Mouse (Mus musculus) midbrain, embryonic 10.5 days (tissue): ENCODE measurements at regions not wholly inside any gene's neighbourhood (a gene's known extent, or its start where the extent isn't known, plus 50 kb on each side); places are given as distances from the start of the nearest gene placed in this dataset.

Experiments used
- DNase-seq: peaks from one replicate; pipeline ENCODE4 v3.0.0-alpha.2; 2017; ENCODE audit warnings: low spot score
- H3K27ac ChIP-seq: fragments of 300-500 bp; sonication (generic); replicated peaks from 2 replicates; pipeline ENCODE4 v1.5.1; 2016; ENCODE audit warnings: mild to moderate bottlenecking
- H3K27me3 ChIP-seq: fragments of 300-500 bp; sonication (generic); 2 replicates; pipeline ENCODE4 v1.6.1; 2016; ENCODE audit warnings: low read depth, mild to moderate bottlenecking; ENCODE audit not compliant: poor library complexity, severe bottlenecking
- H3K36me3 ChIP-seq: fragments of 300-500 bp; sonication (generic); 2 replicates; pipeline ENCODE4 v1.6.1; 2016; ENCODE audit warnings: mild to moderate bottlenecking, moderate library complexity
- H3K4me1 ChIP-seq: fragments of 300-500 bp; sonication (generic); 2 replicates; pipeline ENCODE4 v1.6.1; 2016
- H3K4me3 ChIP-seq: fragments of 300-500 bp; sonication (generic); 2 replicates; pipeline ENCODE4 v1.5.1; 2016; ENCODE audit warnings: mild to moderate bottlenecking, moderate library complexity
- H3K9me3 ChIP-seq: fragments of 300-500 bp; sonication (generic); replicated peaks from 2 replicates; pipeline ENCODE4 v1.6.1; 2016; ENCODE audit warnings: mild to moderate bottlenecking
- WGBS: fragments of 180-500 bp; shearing (Covaris S2); methylation state at CpG from one replicate; pipeline ENCODE4 v1.1.7; 2016; 5-methylcytosine and 5-hydroxymethylcytosine counted together

- Histone ChIP-seq H3K4me1 (peaks cover 13% of the 10 kb centered on the region), H3K27ac (no peak overlapping the region), H3K27me3 (peaks cover 52% of the 10 kb centered on the region), H3K4me3 (no peak overlapping the region), H3K36me3 (no peaks in the 10 kb centered on the region), H3K9me3 (no peaks in the 10 kb centered on the region)
- DNase-seq = no peak
- 71% methylated on average over 3 of the region's 3 CpGs for WGBS
Observed at GRCm38 (mm10) chr1:63944786-63945185, 175.7 kb upstream of the 4933402D24Rik start.

DNA sequence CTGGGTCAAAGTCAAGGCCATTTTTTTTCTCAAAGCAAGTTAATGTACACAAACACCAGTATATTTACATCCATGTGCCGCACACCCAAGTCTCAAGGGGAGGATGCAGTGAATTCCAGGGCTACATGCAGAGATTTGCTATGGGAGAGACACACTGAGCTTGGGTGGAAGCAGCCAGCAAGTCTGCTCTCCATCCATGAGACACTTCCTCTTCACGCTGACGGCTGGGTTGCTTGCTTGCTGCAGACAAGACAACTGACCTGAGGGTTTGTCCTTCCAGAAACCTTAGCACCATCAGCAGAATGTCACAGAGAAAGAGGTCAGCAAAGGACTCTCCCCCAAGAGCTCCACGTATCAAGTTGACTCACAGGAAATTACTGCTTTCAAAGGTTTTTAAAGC, 169.3 kb upstream of the 4933402D24Rik start:
- H3K27ac ChIP-seq = no peak overlapping the region
- 77% methylated on average over 4 of the region's 4 CpGs for WGBS
- H3K36me3 ChIP-seq = no peaks in the 10 kb centered on the region
- H3K4me3 ChIP-seq = no peak overlapping the region
- no peaks in the 10 kb centered on the region for H3K9me3 ChIP-seq
- H3K4me1 ChIP-seq = peaks cover 13% of the 10 kb centered on the region
- peaks cover 85% of the 10 kb centered on the region for H3K27me3 ChIP-seq
- DNase-seq = no peak

GRCm38 (mm10) chr1:63937480-63937879, 168.4 kb upstream of the 4933402D24Rik start:
- WGBS = 60% methylated on average over 3 of the region's 3 CpGs
- peak; percentile 26 for DNase-seq
- peaks cover 85% of the 10 kb centered on the region for H3K27me3 ChIP-seq

DNA sequence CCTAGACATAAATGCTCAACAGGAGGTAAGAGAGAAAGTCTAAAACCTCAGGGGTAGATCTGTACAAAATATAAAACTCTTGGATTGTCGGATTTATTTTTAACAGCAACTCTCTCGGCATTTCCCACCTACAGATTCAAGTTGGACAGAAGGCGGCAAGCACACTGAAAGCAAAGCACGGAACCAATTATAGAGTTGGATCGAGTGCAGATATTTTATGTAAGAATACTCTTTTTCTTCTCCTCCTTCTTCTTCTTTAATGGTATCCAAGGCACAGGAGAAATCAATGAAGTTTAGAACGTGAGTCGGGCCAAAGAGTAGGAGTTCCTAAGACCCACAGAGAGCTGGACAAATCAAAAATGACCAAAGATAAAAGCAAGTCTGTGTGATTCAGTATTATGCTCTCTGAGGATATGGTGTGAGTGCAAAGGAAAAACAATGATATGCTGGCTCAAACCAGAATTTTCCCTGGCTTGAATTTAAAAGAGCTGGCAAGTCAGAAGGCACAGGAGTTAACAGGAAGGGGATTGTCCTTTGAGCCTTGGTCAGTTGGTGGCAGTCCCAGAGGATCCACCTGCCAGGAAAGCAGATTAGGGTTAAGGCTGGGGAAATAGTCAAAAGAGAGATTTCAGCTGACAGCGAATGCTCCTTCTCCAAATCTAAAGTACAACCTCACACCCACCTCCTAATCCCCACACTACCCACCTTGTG, 165.7 kb upstream of the 4933402D24Rik start:
- no peaks in the 10 kb centered on the region for H3K36me3 ChIP-seq
- H3K9me3 ChIP-seq = no peaks in the 10 kb centered on the region
- no peak overlapping the region for H3K4me3 ChIP-seq
- H3K4me1 ChIP-seq = peaks cover 16% of the 10 kb centered on the region
- 92% methylated on average over 8 of the region's 8 CpGs for WGBS
- H3K27me3 ChIP-seq = peaks cover 80% of the 10 kb centered on the region
- no peak overlapping the region for H3K27ac ChIP-seq
- DNase-seq = no peak

More at GRCm38 (mm10) chr1:63937480-63937879, 168.4 kb upstream of the 4933402D24Rik start:
- Histone ChIP-seq H3K4me3 (no peak overlapping the region), H3K27ac (no peak overlapping the region), H3K9me3 (no peaks in the 10 kb centered on the region), H3K36me3 (no peaks in the 10 kb centered on the region), H3K4me1 (peaks cover 15% of the 10 kb centered on the region)

DNA sequence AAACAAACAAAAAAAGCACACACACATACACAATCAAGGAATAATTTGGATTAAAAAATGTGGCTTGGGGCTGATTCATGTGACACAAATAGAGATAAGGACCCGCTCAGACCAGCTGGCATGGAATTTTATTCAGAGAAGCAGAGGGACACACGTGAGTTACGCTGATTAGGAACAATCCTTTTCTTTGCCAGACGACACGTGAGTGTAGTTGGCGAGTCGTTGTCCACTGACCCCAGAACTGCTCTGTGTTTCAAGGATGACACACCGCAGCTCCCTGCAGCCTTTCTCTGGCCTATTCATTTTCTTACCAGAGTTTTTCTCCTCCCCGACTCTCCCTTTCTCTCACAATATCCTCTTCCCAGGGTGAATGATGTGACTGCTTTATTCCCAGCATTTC, 163.4 kb upstream of the 4933402D24Rik start:
- WGBS = 79% methylated on average over 9 of the region's 9 CpGs
- DNase-seq = no peak
- peaks cover 7% of the 10 kb centered on the region for H3K4me1 ChIP-seq
- H3K36me3 ChIP-seq = no peaks in the 10 kb centered on the region
- peaks cover 64% of the 10 kb centered on the region for H3K27me3 ChIP-seq
- no peak overlapping the region for H3K27ac ChIP-seq
- H3K9me3 ChIP-seq = no peaks in the 10 kb centered on the region
- no peak overlapping the region for H3K4me3 ChIP-seq

DNA sequence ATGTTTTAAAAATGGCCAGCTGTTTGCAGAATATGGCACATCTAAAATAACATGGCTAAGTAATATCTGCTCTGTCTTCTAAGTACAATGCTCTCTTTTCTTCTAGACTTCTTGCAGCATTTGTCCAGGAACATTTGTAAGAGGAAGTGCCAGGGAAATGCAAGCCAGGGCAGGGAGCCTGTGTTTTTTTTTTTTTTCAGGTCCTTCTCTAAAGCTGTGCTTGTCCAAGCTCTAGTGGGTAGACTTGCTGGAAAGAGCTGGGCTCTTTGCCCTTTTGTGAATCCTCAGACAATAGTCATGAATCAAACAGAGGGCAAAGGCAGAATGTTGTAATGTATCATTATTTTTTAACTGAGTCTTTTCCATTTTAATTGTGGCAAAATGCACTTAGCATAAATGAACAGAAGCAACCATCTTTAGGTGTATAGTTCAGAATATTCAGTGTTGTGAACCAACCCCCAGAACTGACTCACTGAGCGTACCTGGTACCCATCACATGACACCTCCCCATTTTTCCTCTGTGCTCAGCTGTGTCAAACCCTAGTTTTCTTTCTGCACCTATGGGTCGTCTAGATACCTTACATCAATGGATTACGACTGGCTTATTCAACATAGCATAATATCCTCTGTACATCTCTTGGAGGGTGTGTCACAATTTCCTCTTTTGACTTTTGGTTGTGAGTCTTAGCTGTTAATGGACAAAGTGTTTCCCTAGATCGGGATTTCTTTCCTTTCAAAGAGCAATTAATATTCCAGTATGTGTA, 160.5 kb upstream of the 4933402D24Rik start:
- Histone ChIP-seq H3K9me3 (no peaks in the 10 kb centered on the region), H3K27ac (no peak overlapping the region), H3K4me3 (no peak overlapping the region), H3K27me3 (peaks cover 40% of the 10 kb centered on the region), H3K4me1 (peaks cover 3% of the 10 kb centered on the region; the same call in 1 of the 2 replicates), H3K36me3 (no peaks in the 10 kb centered on the region)
- DNase-seq = no peak
- WGBS = 92% methylated on average over 4 of the region's 4 CpGs

DNA sequence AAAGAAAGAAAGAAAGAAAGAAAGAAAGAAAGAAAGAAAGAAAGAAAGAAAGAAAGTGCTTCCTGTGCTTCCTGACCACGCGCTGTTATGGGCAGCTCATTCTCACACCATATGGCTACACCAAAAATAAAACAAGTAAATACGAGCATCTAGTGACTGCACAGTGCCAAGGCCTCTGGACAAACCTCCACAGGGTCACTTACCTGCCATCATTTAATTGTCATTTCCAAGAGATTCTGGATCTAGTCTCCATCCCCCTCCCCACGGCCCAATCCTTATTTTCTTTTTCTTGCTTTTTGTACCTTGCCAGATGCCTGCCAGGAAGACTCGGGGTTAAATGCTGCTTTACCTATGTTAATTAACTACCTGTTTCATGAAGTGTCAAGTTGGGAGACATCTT, 159.8 kb upstream of the 4933402D24Rik start:
- no peak for DNase-seq
- 87% methylated on average over 5 of the region's 5 CpGs for WGBS
- Histone ChIP-seq H3K27ac (no peak overlapping the region), H3K4me1 (peaks cover 3% of the 10 kb centered on the region; the same call in 1 of the 2 replicates), H3K27me3 (peaks cover 33% of the 10 kb centered on the region), H3K9me3 (no peaks in the 10 kb centered on the region), H3K4me3 (no peak overlapping the region), H3K36me3 (no peaks in the 10 kb centered on the region)

DNA sequence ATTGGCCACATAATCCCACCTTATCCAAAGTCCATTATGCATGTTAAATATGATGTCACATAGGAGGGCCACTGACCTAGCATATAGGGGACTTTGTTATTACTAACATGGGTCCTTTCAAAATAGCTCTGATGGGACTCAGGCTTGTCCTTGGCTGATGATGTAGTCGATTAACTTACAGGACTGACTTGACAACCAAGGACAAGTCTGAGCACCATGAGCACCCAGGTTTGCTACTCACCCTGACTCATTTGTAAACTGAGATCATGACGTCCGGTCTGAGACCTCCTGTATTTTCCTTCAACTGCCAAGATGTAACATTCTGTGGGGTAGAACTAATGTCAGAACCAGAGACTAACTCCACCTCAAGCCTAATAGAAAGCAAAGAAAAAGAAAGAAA, 159.3 kb upstream of the 4933402D24Rik start:
- Histone ChIP-seq H3K27me3 (peaks cover 28% of the 10 kb centered on the region), H3K4me1 (peaks cover 3% of the 10 kb centered on the region; the same call in 1 of the 2 replicates), H3K27ac (no peak overlapping the region), H3K9me3 (no peaks in the 10 kb centered on the region), H3K4me3 (no peak overlapping the region), H3K36me3 (no peaks in the 10 kb centered on the region)
- 89% methylated on average over 3 of the region's 3 CpGs for WGBS
- no peak for DNase-seq

- Histone ChIP-seq H3K27me3 (no peaks in the 10 kb centered on the region), H3K4me1 (no peaks in the 10 kb centered on the region), H3K27ac (no peak overlapping the region), H3K36me3 (no peaks in the 10 kb centered on the region), H3K9me3 (no peaks in the 10 kb centered on the region), H3K4me3 (no peak overlapping the region)
- no peak for DNase-seq
- WGBS = 74% methylated on average over 8 of the region's 8 CpGs
Observed at GRCm38 (mm10) chr1:63920181-63920933, 151.3 kb upstream of the 4933402D24Rik start.

DNA sequence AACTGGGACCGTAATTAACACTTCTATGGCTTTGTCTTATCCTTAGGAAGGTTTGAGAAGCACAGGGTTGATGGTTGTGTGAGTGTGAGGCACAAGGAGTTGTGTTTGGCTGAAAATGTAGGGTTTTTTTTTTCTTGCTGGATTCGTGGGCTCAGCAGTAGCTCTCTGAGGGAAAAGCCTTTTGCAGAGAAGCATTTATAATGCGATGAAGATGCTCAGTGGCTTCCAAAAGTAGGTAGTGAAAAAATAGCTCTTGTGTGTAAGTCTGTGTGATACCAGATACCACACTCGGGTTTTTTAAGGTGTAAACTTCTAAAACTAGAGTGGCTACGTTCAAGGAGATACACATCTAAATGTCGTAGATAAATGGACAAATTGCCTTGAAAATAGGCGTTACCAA, 149.1 kb upstream of the 4933402D24Rik start:
- Histone ChIP-seq H3K27ac (no peak overlapping the region), H3K36me3 (no peaks in the 10 kb centered on the region), H3K27me3 (no peaks in the 10 kb centered on the region), H3K9me3 (no peaks in the 10 kb centered on the region), H3K4me1 (no peaks in the 10 kb centered on the region), H3K4me3 (no peak overlapping the region)
- WGBS = 82% methylated on average over 7 of the region's 7 CpGs
- DNase-seq = no peak

DNA sequence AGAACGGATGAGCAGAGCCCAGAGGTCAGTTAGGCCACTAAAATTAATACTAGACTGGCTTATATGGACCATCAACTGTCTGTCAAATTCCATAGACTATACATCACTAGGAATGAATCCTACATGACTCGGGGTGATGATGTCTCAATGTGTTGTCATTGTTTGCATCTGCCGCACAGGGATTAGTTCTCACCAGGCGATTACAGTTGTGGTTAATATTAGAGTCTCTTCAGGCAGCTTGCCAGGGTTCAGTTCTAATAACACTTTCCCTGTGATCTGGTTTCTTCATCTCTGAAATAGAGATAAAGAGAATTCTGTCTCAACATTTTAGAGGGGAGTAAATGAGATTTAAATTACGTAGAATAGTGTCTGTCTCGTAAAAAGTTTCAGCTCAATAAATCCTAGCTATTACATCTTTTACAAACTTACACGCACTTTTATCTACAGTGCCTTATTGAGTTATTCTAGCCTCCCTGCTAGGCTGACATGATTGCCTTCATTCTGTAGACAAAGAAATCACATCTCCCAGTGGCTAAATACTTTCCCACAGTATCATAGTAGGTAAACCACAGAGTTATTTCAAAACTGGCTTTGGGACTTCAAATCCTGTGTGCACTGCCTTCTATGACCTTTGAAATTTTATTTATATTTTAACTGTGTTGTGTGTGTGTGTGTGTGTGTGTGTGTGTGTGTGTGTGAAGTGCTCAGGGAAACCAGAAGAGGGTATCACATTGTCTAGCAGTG, 148.0 kb upstream of the 4933402D24Rik start:
- H3K9me3 ChIP-seq = no peaks in the 10 kb centered on the region
- no peaks in the 10 kb centered on the region for H3K36me3 ChIP-seq
- no peak for DNase-seq
- H3K27ac ChIP-seq = no peak overlapping the region
- H3K27me3 ChIP-seq = no peaks in the 10 kb centered on the region
- no peaks in the 10 kb centered on the region for H3K4me1 ChIP-seq
- H3K4me3 ChIP-seq = no peak overlapping the region
- 92% methylated on average over 7 of the region's 7 CpGs for WGBS

DNA sequence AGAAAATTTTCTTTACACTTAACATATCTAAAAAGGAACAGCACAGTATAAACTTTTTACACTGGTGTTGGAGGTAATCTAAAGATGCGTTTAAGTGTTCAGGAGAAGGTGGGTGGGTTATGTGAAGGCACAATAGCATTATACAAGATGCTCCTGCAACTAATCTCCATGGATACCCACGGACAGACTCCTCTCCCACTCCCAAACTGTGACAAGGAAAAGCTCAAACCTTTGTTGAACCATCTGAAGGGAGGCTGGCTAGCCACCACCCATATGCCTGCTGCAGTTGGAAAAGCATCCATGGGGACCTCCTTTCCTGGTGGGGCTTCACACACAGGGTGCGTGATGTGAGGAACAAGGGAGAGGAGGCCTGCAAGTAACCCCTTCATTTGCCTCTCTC, 141.7 kb upstream of the 4933402D24Rik start:
- no peak overlapping the region for H3K27ac ChIP-seq
- no peaks in the 10 kb centered on the region for H3K36me3 ChIP-seq
- no peak overlapping the region for H3K4me3 ChIP-seq
- no peaks in the 10 kb centered on the region for H3K27me3 ChIP-seq
- 78% methylated on average over 3 of the region's 3 CpGs for WGBS
- H3K4me1 ChIP-seq = no peaks in the 10 kb centered on the region
- H3K9me3 ChIP-seq = no peaks in the 10 kb centered on the region
- DNase-seq = no peak
